Mouse (Mus musculus) lung, postnatal 0 days (tissue): ENCODE data around the gene Clec2i.

ENCODE experiments used
- CTCF ChIP-seq: IDR thresholded peaks from 2 replicates; pipeline ENCODE4 v1.5.1; 2016; ENCODE audit warnings: antibody characterized with exemption, mild to moderate bottlenecking
- EP300 ChIP-seq: IDR thresholded peaks from 2 replicates; pipeline ENCODE4 v1.6.1; 2016; ENCODE audit warnings: antibody characterized with exemption, mild to moderate bottlenecking, control low read depth

DNA sequence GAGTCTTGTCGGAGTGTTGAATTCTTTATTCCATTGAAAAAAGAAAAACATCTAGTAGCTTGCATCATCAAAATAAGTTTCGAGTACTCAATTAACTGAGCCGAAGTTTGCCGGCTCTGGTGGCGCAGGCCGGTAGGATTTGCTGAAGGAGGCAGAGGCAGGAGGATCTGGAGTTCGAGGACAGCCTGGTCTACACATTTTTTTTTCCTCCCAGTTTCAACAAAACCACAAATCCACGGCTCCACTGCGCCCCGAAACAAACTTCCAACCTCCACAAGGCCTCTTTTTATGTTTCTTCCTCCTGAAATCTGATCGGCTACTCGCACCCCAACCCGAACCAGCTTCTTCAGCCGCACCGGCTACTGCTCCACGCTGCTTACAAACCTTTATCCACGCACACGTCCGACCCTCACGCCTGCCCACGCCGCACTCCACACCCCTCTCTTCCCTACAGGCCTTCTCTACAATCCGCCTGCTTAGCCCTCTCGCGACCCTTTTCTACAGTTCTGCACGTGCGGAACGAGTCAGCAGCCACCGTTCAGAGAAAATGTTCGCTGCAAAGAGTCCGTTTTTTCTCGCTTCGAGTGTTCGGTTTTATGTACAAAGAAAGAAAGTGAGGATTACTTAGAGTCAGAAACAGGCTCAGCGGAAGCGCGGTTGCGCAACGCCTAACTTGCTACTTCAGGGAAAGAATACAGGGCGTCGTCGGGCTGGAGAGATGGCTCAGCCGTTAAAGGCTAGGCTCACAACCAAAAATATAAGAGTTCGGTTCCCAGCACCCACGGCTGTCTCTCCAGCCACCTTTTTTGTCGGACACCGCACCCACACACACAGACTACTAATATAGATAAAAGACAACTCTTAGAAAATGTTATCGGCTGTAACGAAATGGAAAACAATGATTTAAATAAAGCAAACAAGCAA, 48.8 kb upstream of the Clec2i start:
- TF ChIP-seq CTCF (no peak), EP300 (peak; percentile 74)
